Mouse (Mus musculus): Measurements from ENCODE around the gene Pdss2.

GRCm38 (mm10) chr10:43277266-43278145, 56.2 kb downstream of the Pdss2 start:
- TF ChIP-seq ZC3H11A (IDR thresholded peaks at IDR 0.05; ENCODE audit: borderline replicate concordance, low read depth, low read length) (no peak), HCFC1 (IDR thresholded peaks at IDR 0.05; ENCODE audit: borderline replicate concordance, insufficient read depth, low read length) (no peak), MAFK (IDR thresholded peaks at IDR 0.05; ENCODE audit: insufficient read depth, low read depth, low read length) (no peak)

All from ES-E14 (cell line).